Mouse (Mus musculus): ENCODE data around the gene Ap4b1. TPM values are rescaled to one million over a fixed set of nuclear protein-coding genes. Genes with fewer than 3 reads are reported as not detected.
"Not testable (repeated sequence)": the region's sequence is repeated elsewhere in the genome, so short reads cannot be mapped to it uniquely, and the experiment has no call there.

Ap4b1 gene
- polyA plus RNA-seq, 1 experiment from 2014 or later, result 23.5 TPM

- peaks cover 2% of the 10 kb centered on the region for H3K4me1 ChIP-seq
- H3K4me2 ChIP-seq (replicated peaks), result no peak overlapping the region
- H3K36me3 ChIP-seq, result peaks cover 39% of the 10 kb centered on the region; the same call in 1 of the 2 replicates
- ATAC-seq (replicated peaks), result no peak
- H3K9ac ChIP-seq (replicated peaks), result no peak overlapping the region
- no peaks in the 10 kb centered on the region for H3K9me3 ChIP-seq
- 91% methylated on average over 8 of the region's 8 CpGs for WGBS
- H3K27me3 ChIP-seq, result no peaks in the 10 kb centered on the region
- H3K27ac ChIP-seq (replicated peaks), result no peak overlapping the region
- H3K4me3 ChIP-seq, result no peak overlapping the region
Measured at GRCm38 (mm10) chr3:103802861-103803260, 6.5 kb upstream of the Ap4b1 start.

GRCm38 (mm10) chr3:103805671-103806070 is 3.6 kb upstream of the Ap4b1 start:
- no peak overlapping the region for H3K27ac ChIP-seq (replicated peaks)
- no peaks in the 10 kb centered on the region for H3K27me3 ChIP-seq
- ATAC-seq (replicated peaks), result no peak
- H3K9ac ChIP-seq (replicated peaks), result no peak overlapping the region
- WGBS, result 92% methylated on average over 1 of the region's 1 CpGs
- H3K4me2 ChIP-seq (replicated peaks), result no peak overlapping the region
- no peaks in the 10 kb centered on the region for H3K9me3 ChIP-seq
- H3K4me1 ChIP-seq, result peaks cover 19% of the 10 kb centered on the region
- H3K36me3 ChIP-seq, result peaks cover 39% of the 10 kb centered on the region; the same call in 1 of the 2 replicates
- H3K4me3 ChIP-seq, result no peak overlapping the region

GRCm38 (mm10) chr3:103809799-103810150 is 455 bp downstream of the Ap4b1 start:
- Histone ChIP-seq H3K4me3 (peak overlapping the region; percentile 90), H3K9ac (replicated peaks) (peak overlapping the region; percentile 91), H3K4me2 (replicated peaks) (peak overlapping the region; percentile 81), H3K9me3 (no peaks in the 10 kb centered on the region), H3K27me3 (no peaks in the 10 kb centered on the region), H3K36me3 (peaks cover 12% of the 10 kb centered on the region; the same call in 1 of the 2 replicates), H3K4me1 (peaks cover 19% of the 10 kb centered on the region), H3K27ac (replicated peaks) (peak overlapping the region; percentile 88)
- peak; percentile 69; the same call in 1 of the 2 replicates for ATAC-seq (replicated peaks)
- WGBS, result 3% methylated on average over 14 of the region's 14 CpGs

GRCm38 (mm10) chr3:103810967-103811366 is 1.6 kb downstream of the Ap4b1 start:
- peaks cover 11% of the 10 kb centered on the region for H3K36me3 ChIP-seq
- no peaks in the 10 kb centered on the region for H3K27me3 ChIP-seq
- H3K9ac ChIP-seq (replicated peaks), result no peak overlapping the region
- H3K9me3 ChIP-seq, result no peaks in the 10 kb centered on the region
- no peak overlapping the region for H3K27ac ChIP-seq (replicated peaks)
- WGBS, result 88% methylated on average over 6 of the region's 6 CpGs
- ATAC-seq (replicated peaks), result no peak
- no peak overlapping the region for H3K4me2 ChIP-seq (replicated peaks)
- peaks cover 19% of the 10 kb centered on the region for H3K4me1 ChIP-seq
- H3K4me3 ChIP-seq, result no peak overlapping the region

- Histone ChIP-seq H3K27me3 (no peaks in the 10 kb centered on the region), H3K27ac (replicated peaks) (no peak overlapping the region), H3K4me2 (replicated peaks) (no peak overlapping the region), H3K9ac (replicated peaks) (no peak overlapping the region), H3K36me3 (peaks cover 4% of the 10 kb centered on the region; the same call in 1 of the 2 replicates), H3K4me1 (no peaks in the 10 kb centered on the region), H3K9me3 (no peaks in the 10 kb centered on the region), H3K4me3 (no peak overlapping the region)
- ATAC-seq (replicated peaks), result no peak
Measured at GRCm38 (mm10) chr3:103827548-103827947, 18.2 kb downstream of the Ap4b1 start.

GRCm38 (mm10) chr3:103829036-103829435 is 19.7 kb downstream of the Ap4b1 start:
- no peak overlapping the region for H3K27ac ChIP-seq (replicated peaks)
- no peaks in the 10 kb centered on the region for H3K27me3 ChIP-seq
- ATAC-seq (replicated peaks), result no peak
- no peaks in the 10 kb centered on the region for H3K4me1 ChIP-seq
- H3K4me2 ChIP-seq (replicated peaks), result no peak overlapping the region
- H3K36me3 ChIP-seq, result no peaks in the 10 kb centered on the region
- no peak overlapping the region for H3K9ac ChIP-seq (replicated peaks)
- no peak overlapping the region for H3K4me3 ChIP-seq
- WGBS, result 92% methylated on average over 3 of the region's 3 CpGs
- H3K9me3 ChIP-seq, result no peaks in the 10 kb centered on the region

- H3K4me2 ChIP-seq (replicated peaks); H3K27ac ChIP-seq (replicated peaks); H3K4me3 ChIP-seq; H3K9me3 ChIP-seq; H3K27me3 ChIP-seq; H3K36me3 ChIP-seq; H3K9ac ChIP-seq (replicated peaks); H3K4me1 ChIP-seq; ATAC-seq (replicated peaks): not testable (repeated sequence)
- WGBS, result 50% methylated on average over 1 of the region's 1 CpGs
Measured at GRCm38 (mm10) chr3:103830681-103831080, 21.4 kb downstream of the Ap4b1 start.

GRCm38 (mm10) chr3:103831146-103831545 is 21.8 kb downstream of the Ap4b1 start:
- Histone ChIP-seq H3K36me3 (no peaks in the 10 kb centered on the region), H3K4me3 (no peak overlapping the region), H3K9me3 (no peaks in the 10 kb centered on the region), H3K4me2 (replicated peaks) (no peak overlapping the region), H3K4me1 (no peaks in the 10 kb centered on the region), H3K9ac (replicated peaks) (no peak overlapping the region), H3K27me3 (no peaks in the 10 kb centered on the region), H3K27ac (replicated peaks) (no peak overlapping the region)
- WGBS, result 84% methylated on average over 7 of the region's 7 CpGs
- ATAC-seq (replicated peaks), result no peak

- no peak for ATAC-seq (replicated peaks)
- Histone ChIP-seq H3K27me3 (no peaks in the 10 kb centered on the region), H3K4me2 (replicated peaks) (no peak within 1 kb of the TSS), H3K9me3 (no peaks in the 10 kb centered on the region), H3K4me1 (no peaks in the 10 kb centered on the region), H3K27ac (replicated peaks) (no peak within 1 kb of the TSS), H3K9ac (replicated peaks) (no peak within 1 kb of the TSS), H3K4me3 (no peak within 1 kb of the TSS), H3K36me3 (no peaks in the 10 kb centered on the region)
Measured at GRCm38 (mm10) chr3:103832426-103832825, 23.1 kb downstream of the Ap4b1 start, which contains the start of gene Bcl2l15. Bcl2l15 (plus strand) TSS chr3:103832601.

- Histone ChIP-seq H3K9ac (replicated peaks) (no peak overlapping the region), H3K9me3 (no peaks in the 10 kb centered on the region), H3K36me3 (no peaks in the 10 kb centered on the region), H3K27me3 (no peaks in the 10 kb centered on the region), H3K4me3 (no peak overlapping the region), H3K4me1 (no peaks in the 10 kb centered on the region), H3K4me2 (replicated peaks) (no peak overlapping the region), H3K27ac (replicated peaks) (no peak overlapping the region)
- 85% methylated on average over 2 of the region's 2 CpGs for WGBS
- no peak for ATAC-seq (replicated peaks)
Measured at GRCm38 (mm10) chr3:103834001-103834400, 24.7 kb downstream of the Ap4b1 start.

GRCm38 (mm10) chr3:103835272-103835950 is 26.1 kb downstream of the Ap4b1 start:
- WGBS, result 75% methylated on average over 6 of the region's 6 CpGs
- no peak for ATAC-seq (replicated peaks)
- H3K9ac ChIP-seq (replicated peaks), result no peak overlapping the region

GRCm38 (mm10) chr3:103835951-103836310 is 26.6 kb downstream of the Ap4b1 start:
- 72% methylated on average over 10 of the region's 10 CpGs for WGBS

More at GRCm38 (mm10) chr3:103835272-103835950, 26.1 kb downstream of the Ap4b1 start:
- H3K27me3 ChIP-seq, result no peaks in the 10 kb centered on the region
- H3K9me3 ChIP-seq, result no peaks in the 10 kb centered on the region
- no peaks in the 10 kb centered on the region for H3K36me3 ChIP-seq
- H3K27ac ChIP-seq (replicated peaks), result no peak overlapping the region
- H3K4me2 ChIP-seq (replicated peaks), result no peak overlapping the region
- no peaks in the 10 kb centered on the region for H3K4me1 ChIP-seq
- no peak overlapping the region for H3K4me3 ChIP-seq

GRCm38 (mm10) chr3:103836453-103836852 is 27.1 kb downstream of the Ap4b1 start:
- H3K9ac ChIP-seq (replicated peaks), result no peak overlapping the region
- 94% methylated on average over 5 of the region's 5 CpGs for WGBS
- no peak overlapping the region for H3K27ac ChIP-seq (replicated peaks)
- no peak overlapping the region for H3K4me2 ChIP-seq (replicated peaks)
- no peaks in the 10 kb centered on the region for H3K27me3 ChIP-seq
- no peaks in the 10 kb centered on the region for H3K9me3 ChIP-seq
- no peaks in the 10 kb centered on the region for H3K4me1 ChIP-seq
- H3K36me3 ChIP-seq, result no peaks in the 10 kb centered on the region
- no peak overlapping the region for H3K4me3 ChIP-seq
- no peak for ATAC-seq (replicated peaks)

More at GRCm38 (mm10) chr3:103835951-103836310, 26.6 kb downstream of the Ap4b1 start:
- no peak overlapping the region for H3K9ac ChIP-seq (replicated peaks)
- H3K36me3 ChIP-seq, result no peaks in the 10 kb centered on the region
- no peak for ATAC-seq (replicated peaks)
- H3K27me3 ChIP-seq, result no peaks in the 10 kb centered on the region
- no peaks in the 10 kb centered on the region for H3K4me1 ChIP-seq
- no peaks in the 10 kb centered on the region for H3K9me3 ChIP-seq
- H3K27ac ChIP-seq (replicated peaks), result no peak overlapping the region
- no peak overlapping the region for H3K4me3 ChIP-seq
- H3K4me2 ChIP-seq (replicated peaks), result no peak overlapping the region

All from forebrain, embryonic 15.5 days (tissue).